Mouse (Mus musculus) neutrophil, adult 59 days (primary cell): ENCODE results near the gene Sec14l2. TPM values are rescaled to one million over a fixed set of nuclear protein-coding genes. Genes with fewer than 3 reads are reported as not detected.

ENCODE experiments used
- total RNA-seq, 2 experiments: library from RNA; stranded (reverse); gene quantifications; 1 replicate in 1 of 2; 2 replicates in 1 of 2; pipeline ENCODE4 v1.2.4; 2023

Gene Sec14l2
- 1 to 10 TPM; 1.2 to 5.2 TPM for total RNA-seq

GRCm38 (mm10) chr11:4122742-4123579, at the start of gene Sec14l2:
Gene Sec14l2, minus strand, starts transcription at chr11:4123415.

GRCm38 (mm10) chr11:4159808-4160708, 36.8 kb upstream of the Sec14l2 start, which contains the start of the genes Ccdc157 and Sf3a1:
Gene Ccdc157, minus strand, starts transcription at chr11:4160293.
Gene Sf3a1, plus strand, starts transcription at chr11:4160350.

GRCm38 (mm10) chr11:4134986-4135935, 12.0 kb upstream of the Sec14l2 start, which contains the start of gene Rnf215:
Gene Rnf215, plus strand, starts transcription at chr11:4135202.

GRCm38 (mm10) chr11:4095171-4096053, 27.8 kb downstream of the Sec14l2 start, which contains the start of gene Mtfp1:
Gene Mtfp1, minus strand, starts transcription at chr11:4095445.

GRCm38 (mm10) chr11:4064627-4065122, 58.5 kb downstream of the Sec14l2 start, which contains the start of gene Sec14l3:
Gene Sec14l3, plus strand, starts transcription at chr11:4064841.

Other genes with a start within 250 kb of the Sec14l2 start
- under 1 TPM; 0.46 to 0.49 TPM for gene 4921536K21Rik, start 228.3 kb downstream of the Sec14l2 start, total RNA-seq
- gene Dusp18, start 228.2 kb downstream of the Sec14l2 start, total RNA-seq, result 1 to 10 TPM; 5.1 TPM
- gene Slc35e4, start 208.8 kb downstream of the Sec14l2 start, total RNA-seq, result 10 to 100 TPM in 1 of 2 experiments, 1 to 10 TPM in 1; 9.0 to 13.4 TPM
- 100 to 1,000 TPM; 171 to 175 TPM for gene Tcn2, start 191.3 kb downstream of the Sec14l2 start, total RNA-seq
- 10 to 100 TPM; 28.1 to 32.8 TPM for gene Pes1, start 159.4 kb downstream of the Sec14l2 start, total RNA-seq
- gene 4930556J24Rik, start 146.6 kb downstream of the Sec14l2 start, total RNA-seq, result not detected
- under 1 TPM in 1 of 2 experiments, not detected in 1; 0.22 TPM for gene Gal3st1, start 139.8 kb downstream of the Sec14l2 start, total RNA-seq
- gene Sec14l4, start 92.0 kb downstream of the Sec14l2 start, total RNA-seq, result not detected
- gene Sec14l3, start 58.6 kb downstream of the Sec14l2 start, total RNA-seq, result not detected
- 1 to 10 TPM; 1.1 to 1.9 TPM for gene Mtfp1, start 28.0 kb downstream of the Sec14l2 start, total RNA-seq
- 10 to 100 TPM; 11.5 to 14.2 TPM for gene Rnf215, start 11.8 kb upstream of the Sec14l2 start, total RNA-seq
- 1 to 10 TPM in 1 of 2 experiments, under 1 TPM in 1; 0.77 to 1.2 TPM for gene Ccdc157, start 36.9 kb upstream of the Sec14l2 start, total RNA-seq
- gene Sf3a1, start 36.9 kb upstream of the Sec14l2 start, total RNA-seq, result 10 to 100 TPM; 33.6 to 39.2 TPM
- 10 to 100 TPM; 12.8 to 17.3 TPM for gene Tbc1d10a, start 63.4 kb upstream of the Sec14l2 start, total RNA-seq
- gene Castor1, start 94.8 kb upstream of the Sec14l2 start, total RNA-seq, result 1 to 10 TPM; 4.3 to 4.8 TPM
- gene Osm, start 113.0 kb upstream of the Sec14l2 start, total RNA-seq, result 100 to 1,000 TPM; 334 to 395 TPM
- gene Lif, start 134.1 kb upstream of the Sec14l2 start, total RNA-seq, result 1 to 10 TPM in 1 of 2 experiments, under 1 TPM in 1; 0.93 to 1.3 TPM